ENCODE assay signal across 8 mouse cellular contexts in the genomic region with DNA sequence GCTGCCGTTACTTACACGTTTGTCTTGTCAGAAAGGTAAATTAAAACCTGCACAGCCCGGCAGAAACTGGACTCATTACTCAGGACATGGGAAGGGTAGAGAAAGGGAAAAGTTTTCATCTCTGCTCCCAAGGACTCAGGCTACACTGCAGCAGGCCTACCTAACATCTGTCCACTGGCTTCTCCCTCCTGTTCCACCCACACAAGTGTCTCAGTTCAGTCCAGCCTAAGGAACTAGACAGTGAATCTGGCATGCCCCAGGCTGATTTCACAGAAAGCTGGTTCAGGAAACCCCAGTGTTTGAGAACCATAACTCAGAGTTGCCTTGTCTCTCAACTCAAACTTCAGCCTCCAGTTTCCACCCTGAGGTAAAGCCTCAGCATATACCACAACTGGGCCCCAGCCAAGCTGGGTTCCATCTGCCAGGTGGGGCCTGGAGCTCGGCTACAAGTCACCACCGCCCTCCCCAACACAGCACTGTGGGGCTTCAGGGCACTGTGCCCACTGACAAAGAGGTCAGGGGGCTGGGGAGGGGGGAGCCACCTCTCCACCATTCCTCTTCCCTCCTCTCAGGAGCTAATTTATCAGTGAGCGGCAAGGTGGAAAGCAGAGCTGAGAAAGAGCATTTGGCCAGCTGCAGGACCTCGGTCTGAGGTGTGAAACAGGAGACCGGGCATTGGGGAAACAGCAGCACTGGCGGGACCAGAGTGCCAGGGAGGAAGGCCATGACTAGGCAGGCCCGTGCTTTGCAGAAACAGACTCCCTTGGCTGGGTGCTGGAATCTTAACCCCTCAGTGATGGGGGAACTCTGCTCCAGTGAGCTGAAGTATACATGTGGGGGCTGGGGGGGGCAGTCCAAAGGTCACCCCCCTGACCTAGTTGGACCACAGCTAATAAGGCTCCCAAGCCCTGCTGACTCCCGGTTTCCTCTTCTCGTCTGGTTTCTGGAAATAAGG. TPM values are rescaled to one million over a fixed set of nuclear protein-coding genes. Genes with fewer than 3 reads are reported as not detected.
DNase-seq lines count a peak whose midpoint lies in the region; TF ChIP-seq lines count a peak whose summit lies in the region.

No protein-coding gene starts in this region.

- H3K4me1 ChIP-seq in cerebellum, adult 2 months (ENCODE audit: control insufficient read depth, insufficient read depth, low read length) = peaks cover 63% of the 10 kb centered on the region
- H3K4me1 ChIP-seq in limb, embryonic 10.5 days = peaks cover 68% of the 10 kb centered on the region
- peaks cover 48% of the 10 kb centered on the region for H3K4me1 ChIP-seq in thymus, adult 2 months (replicated peaks; ENCODE audit: control insufficient read depth, insufficient read depth, low read length)

- H3K36me3 ChIP-seq in limb, embryonic 10.5 days = no peaks in the 10 kb centered on the region; the same call in 1 of the 2 replicates
- H3K36me3 ChIP-seq in thymus, adult 2 months (ENCODE audit: control insufficient read depth, insufficient read depth, low read length) = no peaks in the 10 kb centered on the region

- no peak for TF ChIP-seq CTCF in cerebellum, adult 2 months (IDR thresholded peaks at IDR 0.05; ENCODE audit: borderline replicate concordance, insufficient read depth, low read depth, low read length)
- TF ChIP-seq CTCF in thymus, adult 2 months (IDR thresholded peaks at IDR 0.05; ENCODE audit: borderline replicate concordance, control insufficient read depth, extremely low read depth, insufficient read depth, low read length, poor library complexity) = no peak

- no peaks in the 10 kb centered on the region for H3K27me3 ChIP-seq in cerebellum, adult 2 months (ENCODE audit: control insufficient read depth, insufficient read depth, low read length)
- no peaks in the 10 kb centered on the region for H3K27me3 ChIP-seq in limb, embryonic 10.5 days (ENCODE audit: low read depth, poor library complexity, severe bottlenecking)
- no peaks in the 10 kb centered on the region for H3K27me3 ChIP-seq in thymus, adult 2 months (ENCODE audit: control insufficient read depth, insufficient read depth, low read length)

- intact Hi-C loops in heart, postnatal 14 days (cut with DNase I) = loop anchor here (2.0 kb wide), 2 partner anchors 34 to 42 kb away; a partner anchor contains a TSS

- no peak for TF ChIP-seq POLR2A in cerebellum, adult 2 months (IDR thresholded peaks at IDR 0.05; ENCODE audit: borderline replicate concordance, insufficient read depth, low read length)
- TF ChIP-seq POLR2A in thymus, adult 2 months (IDR thresholded peaks at IDR 0.05; ENCODE audit: control insufficient read depth, extremely low read depth, insufficient read depth, low read length, poor library complexity) = no peak

- no peaks in the 10 kb centered on the region for H3K9me3 ChIP-seq in limb, embryonic 10.5 days (replicated peaks)

- H3K4me3 ChIP-seq in cerebellum, adult 2 months (replicated peaks; ENCODE audit: insufficient read depth, low read depth, low read length) = no peak overlapping the region
- H3K4me3 ChIP-seq in limb, embryonic 10.5 days = no peak overlapping the region
- H3K4me3 ChIP-seq in thymus, adult 2 months (ENCODE audit: control insufficient read depth, insufficient read depth, low read length) = no peak overlapping the region

- DNase-seq in gastrocnemius, adult 18-20 months (ENCODE audit: low spot score) = peak; percentile 62
- DNase-seq in gastrocnemius, postnatal 4 days (ENCODE audit: low spot score in 2 of 2) = no peak
- peak; percentile 53 to 60 for DNase-seq in cerebellum, adult 2 months
- peak; percentile 25 to 39 for DNase-seq in heart, postnatal 14 days
- DNase-seq in limb, embryonic 10.5 days (ENCODE audit: low spot score) = peak; percentile 46
- DNase-seq in thymus, adult 2 months = peak; percentile 32
- DNase-seq in left cerebral cortex, adult 11 months (ENCODE audit: low spot score) = no peak
- DNase-seq in urinary bladder, postnatal 14 days (ENCODE audit: low spot score) = no peak

- peak overlapping the region; percentile 67 for H3K27ac ChIP-seq in cerebellum, adult 2 months (ENCODE audit: insufficient read depth, low read length)
- peak overlapping the region; percentile 83 for H3K27ac ChIP-seq in limb, embryonic 10.5 days
- peak overlapping the region; percentile 11; the same call in 1 of the 2 replicates for H3K27ac ChIP-seq in thymus, adult 2 months (ENCODE audit: control insufficient read depth, insufficient read depth, low read length)

- 29% methylated on average over 12 of the region's 12 CpGs for WGBS in cerebellum, adult 2 months
- WGBS in limb, embryonic 10.5 days = 28% methylated on average over 12 of the region's 12 CpGs
- 37% methylated on average over 12 of the region's 12 CpGs for WGBS in thymus, adult 2 months

RNA-seq across cellular contexts. Expression of a gene that starts 34.5 kb away (rescaled TPM):
- total RNA-seq in gastrocnemius, adult 18-20 months (2021) = 1 to 10 TPM; 6.4 to 9.4 TPM
- 10 to 100 TPM; 12.5 to 13.0 TPM for total RNA-seq in gastrocnemius, postnatal 4 days (2021)
- polyA plus RNA-seq in cerebellum, adult 2 months (2012; rRNA removed) = 25.3 and 26.7 TPM in 2 replicates
- 10 to 100 TPM; 24.7 to 24.8 TPM for total RNA-seq in heart, postnatal 14 days (2021)
- polyA plus RNA-seq in limb, embryonic 10.5 days (2016; fragmentation: Nextera tagmentation; extraction: Ambion mirVana) = 3.0 and 5.5 TPM in 2 replicates
- polyA plus RNA-seq in thymus, adult 2 months (2012; rRNA removed) = 16.0 and 16.2 TPM in 2 replicates

Comparison
In these comparisons a context has a peak if more than half of its experiments do, and no peak if none do; other contexts are left out.
1. DNase-seq: peak in gastrocnemius, adult 18-20 months (single experiment), cerebellum, adult 2 months (2 of 2), heart, postnatal 14 days (2 of 2), limb, embryonic 10.5 days (single experiment) and thymus, adult 2 months (single experiment); none in gastrocnemius, postnatal 4 days (0 of 2), left cerebral cortex, adult 11 months (single experiment) and urinary bladder, postnatal 14 days (single experiment).
2. H3K27ac ChIP-seq: peak in every context shown above with its lines; median percentile 83 in limb, embryonic 10.5 days; 67 in cerebellum, adult 2 months; 11 in thymus, adult 2 months.